ENCODE assay signal across 28 mouse cellular contexts in the genomic region with DNA sequence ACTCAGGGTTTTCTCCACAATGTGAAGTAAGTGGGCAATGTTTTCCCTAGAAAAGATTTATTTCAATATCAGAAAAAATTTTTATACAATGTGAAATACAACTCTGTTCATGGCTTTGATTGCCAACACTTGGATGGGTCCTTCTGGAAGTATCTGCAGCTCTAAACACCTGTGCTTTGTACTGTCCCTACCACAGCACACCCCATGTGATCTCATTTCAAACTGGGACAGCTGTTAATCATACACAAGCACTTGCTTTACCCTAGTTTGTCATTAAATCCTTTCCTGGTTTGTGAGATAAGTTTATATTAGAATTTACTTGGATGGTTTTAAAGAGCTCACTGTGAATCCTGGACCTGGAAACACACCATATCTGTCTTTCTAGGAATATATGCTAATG.
A peak's percentile ranks its signal among the peaks of the same experiment; 100 is the strongest.
DNase-seq lines count a peak whose midpoint lies in the region; ATAC-seq lines count a peak whose summit lies in the region.
"Had no signal": no experiment of that assay in that cellular context is flagged by ENCODE, and none has a peak within 500 bp of the region (broad histone marks: within the 10 kb centered on the region; RNA-seq: fewer than 3 reads in every experiment).

No protein-coding gene starts in this region.

- H3K4me2 ChIP-seq in kidney, embryonic 14.5 days (replicated peaks; ENCODE audit: low read depth, low read length) = no peak overlapping the region
- H3K4me2 ChIP-seq in kidney, embryonic 16.5 days (replicated peaks; ENCODE audit: low read depth, low read length) = no peak overlapping the region
- H3K4me2 ChIP-seq: embryonic facial prominence, embryonic 13.5 days; forebrain, embryonic 12.5 days; forebrain, embryonic 15.5 days; heart, embryonic 13.5 days; hindbrain, embryonic 12.5 days had no signal

- H3K9ac ChIP-seq in kidney, embryonic 14.5 days (ENCODE audit: low read depth, low read length) = no peak overlapping the region
- no peak overlapping the region for H3K9ac ChIP-seq in kidney, embryonic 16.5 days (replicated peaks; ENCODE audit: low read length)
- H3K9ac ChIP-seq: embryonic facial prominence, embryonic 13.5 days; forebrain, embryonic 12.5 days; forebrain, embryonic 15.5 days; heart, embryonic 13.5 days; hindbrain, embryonic 12.5 days had no signal

- H3K4me3 ChIP-seq in kidney, embryonic 14.5 days (ENCODE audit: low read length) = no peak overlapping the region
- no peak overlapping the region for H3K4me3 ChIP-seq in kidney, embryonic 16.5 days (ENCODE audit: low read length)
- no peak overlapping the region for H3K4me3 ChIP-seq in hindbrain, embryonic 10.5 days
- H3K4me3 ChIP-seq: embryonic facial prominence, embryonic 10.5 days; embryonic facial prominence, embryonic 13.5 days; erythroblast, embryonic 14.5 days; forebrain, embryonic 12.5 days; forebrain, embryonic 15.5 days; heart, adult 2 months; heart, embryonic 10.5 days; heart, embryonic 13.5 days; hindbrain, embryonic 12.5 days had no signal

- no peaks in the 10 kb centered on the region for H3K9me3 ChIP-seq in kidney, embryonic 14.5 days (ENCODE audit: control insufficient read depth, low read length)
- H3K9me3 ChIP-seq in kidney, embryonic 16.5 days (ENCODE audit: low read length) = no peaks in the 10 kb centered on the region
- H3K9me3 ChIP-seq in hindbrain, embryonic 10.5 days = no peaks in the 10 kb centered on the region
- H3K9me3 ChIP-seq: embryonic facial prominence, embryonic 10.5 days; embryonic facial prominence, embryonic 13.5 days; forebrain, embryonic 12.5 days; forebrain, embryonic 15.5 days; heart, embryonic 10.5 days; heart, embryonic 13.5 days; hindbrain, embryonic 12.5 days had no signal

- H3K36me3 ChIP-seq in kidney, embryonic 14.5 days (ENCODE audit: control insufficient read depth, insufficient read depth, low read length) = no peaks in the 10 kb centered on the region
- H3K36me3 ChIP-seq in kidney, embryonic 16.5 days (ENCODE audit: insufficient read depth, low read length) = no peaks in the 10 kb centered on the region
- no peaks in the 10 kb centered on the region for H3K36me3 ChIP-seq in hindbrain, embryonic 10.5 days
- H3K36me3 ChIP-seq: embryonic facial prominence, embryonic 10.5 days; embryonic facial prominence, embryonic 13.5 days; forebrain, embryonic 12.5 days; forebrain, embryonic 15.5 days; heart, embryonic 10.5 days; heart, embryonic 13.5 days; hindbrain, embryonic 12.5 days had no signal

- H3K27me3 ChIP-seq in kidney, embryonic 14.5 days (ENCODE audit: control insufficient read depth, insufficient read depth, low read length) = no peaks in the 10 kb centered on the region
- no peaks in the 10 kb centered on the region for H3K27me3 ChIP-seq in kidney, embryonic 16.5 days (ENCODE audit: insufficient read depth, low read length)
- no peaks in the 10 kb centered on the region for H3K27me3 ChIP-seq in hindbrain, embryonic 10.5 days (ENCODE audit: insufficient read depth, poor library complexity, severe bottlenecking)
- H3K27me3 ChIP-seq: embryonic facial prominence, embryonic 13.5 days; forebrain, embryonic 12.5 days; forebrain, embryonic 15.5 days; heart, embryonic 13.5 days; hindbrain, embryonic 12.5 days had no signal

- ATAC-seq in kidney, embryonic 14.5 days (ENCODE audit: low FRiP score, low TSS enrichment) = no peak
- ATAC-seq in kidney, embryonic 16.5 days (ENCODE audit: low FRiP score, low TSS enrichment) = peak; percentile 77; the same call in 1 of the 2 replicates
- ATAC-seq: CD4-positive, CD25-positive, alpha-beta regulatory T cell, adult 4 months; forebrain, embryonic 15.5 days; hindbrain, embryonic 16.5 days had no signal

- no peak overlapping the region for H3K27ac ChIP-seq in kidney, embryonic 14.5 days (ENCODE audit: low read depth, low read length)
- H3K27ac ChIP-seq in kidney, embryonic 16.5 days (ENCODE audit: low read length) = no peak overlapping the region
- H3K27ac ChIP-seq in hindbrain, embryonic 10.5 days = no peak overlapping the region
- H3K27ac ChIP-seq: embryonic facial prominence, embryonic 10.5 days; embryonic facial prominence, embryonic 13.5 days; forebrain, embryonic 12.5 days; forebrain, embryonic 15.5 days; heart, adult 2 months; heart, embryonic 10.5 days; heart, embryonic 13.5 days; hindbrain, embryonic 12.5 days had no signal

- H3K4me1 ChIP-seq in kidney, embryonic 14.5 days (ENCODE audit: control insufficient read depth, insufficient read depth, low read length) = no peaks in the 10 kb centered on the region
- H3K4me1 ChIP-seq in kidney, embryonic 16.5 days (ENCODE audit: insufficient read depth, low read length) = no peaks in the 10 kb centered on the region
- no peaks in the 10 kb centered on the region for H3K4me1 ChIP-seq in hindbrain, embryonic 10.5 days (replicated peaks)
- H3K4me1 ChIP-seq: embryonic facial prominence, embryonic 13.5 days; forebrain, embryonic 12.5 days; forebrain, embryonic 15.5 days; heart, embryonic 10.5 days; heart, embryonic 13.5 days; hindbrain, embryonic 12.5 days had no signal

- peak; percentile 17 to 30 for DNase-seq in kidney, adult 8-10 months
- peak; percentile 6 for DNase-seq in kidney, postnatal 14 days
- DNase-seq in hindbrain, embryonic 10.5 days (ENCODE audit: low spot score) = no peak
- no peak for DNase-seq in spleen, adult 12 weeks (ENCODE audit: low spot score)
- DNase-seq: adrenal gland, adult 2 months; adrenal gland, postnatal 14 days; cerebellum, adult 11-12 months; cerebellum, adult 8-10 months; cerebellum, postnatal 10 days; cerebellum, postnatal 36 days; embryo, embryonic 11 days; gastrocnemius, postnatal 10 days; gastrocnemius, postnatal 36 days; heart, adult 2 months; heart, postnatal 14 days; heart, postnatal 4 days had no signal

Comparison
In these comparisons a context has a peak if more than half of its experiments do, and no peak if none do; other contexts are left out.
1. DNase-seq: peak in kidney, adult 8-10 months (2 of 2) and kidney, postnatal 14 days (single experiment); none in hindbrain, embryonic 10.5 days (single experiment) and spleen, adult 12 weeks (single experiment).